Mouse (Mus musculus): ENCODE results near the gene 2010315B03Rik.

- TF ChIP-seq POLR2A (IDR thresholded peaks at IDR 0.05; ENCODE audit: low read depth, low read length) = no peak
- TF ChIP-seq CTCF (IDR thresholded peaks at IDR 0.05; ENCODE audit: extremely low read depth, insufficient read length, insufficient replicate concordance, low read depth, low read length) = no peak
Measured at GRCm38 (mm10) chr9:124280576-124281447, 31.7 kb downstream of the 2010315B03Rik start.

Measured in small intestine, adult 2 months (tissue).